ENCODE assay signal across 13 mouse cellular contexts in the genomic region with DNA sequence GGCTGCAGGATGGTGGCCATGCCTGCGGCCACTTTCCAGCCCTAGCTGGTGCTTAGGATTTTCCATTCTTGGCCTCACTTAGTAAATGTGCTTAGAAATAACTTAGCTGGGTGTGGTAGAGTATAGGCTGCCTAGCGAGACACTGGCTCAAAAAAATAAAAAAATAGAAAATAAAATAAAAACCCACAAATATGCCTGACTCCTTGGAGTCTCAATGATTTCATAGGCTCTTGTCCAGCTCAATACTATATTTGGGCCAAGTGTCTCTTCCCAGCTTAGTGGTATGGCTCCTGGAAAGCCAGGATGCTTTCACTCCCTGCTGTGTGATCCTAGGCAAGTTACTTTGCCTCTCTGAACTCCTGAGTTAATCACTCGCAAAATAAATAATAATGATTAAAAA.
"Had no signal": no experiment of that assay in that cellular context is flagged by ENCODE, and none has a peak within 500 bp of the region (broad histone marks: within the 10 kb centered on the region; RNA-seq: fewer than 3 reads in every experiment).

No protein-coding gene starts in this region.

- H3K9ac ChIP-seq: intestine, embryonic 15.5 days; liver, embryonic 14.5 days; midbrain, embryonic 15.5 days; neural tube, embryonic 13.5 days; stomach, embryonic 15.5 days had no signal

- H3K4me2 ChIP-seq: intestine, embryonic 15.5 days; midbrain, embryonic 11.5 days; midbrain, embryonic 15.5 days; neural tube, embryonic 13.5 days; stomach, embryonic 15.5 days had no signal

- ATAC-seq: intestine, embryonic 15.5 days; midbrain, embryonic 15.5 days had no signal

- H3K27me3 ChIP-seq: intestine, embryonic 15.5 days; midbrain, embryonic 15.5 days; neural tube, embryonic 13.5 days; stomach, embryonic 15.5 days had no signal

- DNase-seq: kidney, adult 18-20 months; kidney, postnatal 14 days; lung, adult 18-20 months; retina, postnatal 1 day; thymus, adult 2 months; thymus, postnatal 25 days had no signal

- H3K4me3 ChIP-seq: intestine, embryonic 15.5 days; left cerebral cortex, adult 2 months; midbrain, embryonic 15.5 days; neural tube, embryonic 13.5 days; stomach, embryonic 15.5 days had no signal

- H3K9me3 ChIP-seq: intestine, embryonic 15.5 days; midbrain, embryonic 15.5 days; neural tube, embryonic 13.5 days; stomach, embryonic 15.5 days had no signal

- H3K4me1 ChIP-seq: midbrain, embryonic 15.5 days had no signal

- H3K27ac ChIP-seq: intestine, embryonic 15.5 days; left cerebral cortex, adult 2 months; liver, embryonic 14.5 days; midbrain, embryonic 15.5 days; neural tube, embryonic 13.5 days; stomach, embryonic 15.5 days had no signal

- H3K36me3 ChIP-seq: intestine, embryonic 15.5 days; midbrain, embryonic 15.5 days; neural tube, embryonic 13.5 days; stomach, embryonic 15.5 days had no signal
